Mouse (Mus musculus) megakaryocyte progenitor cell, adult 5-6 weeks (primary cell): ENCODE data around the gene Retsat. TPM values are rescaled to one million over a fixed set of nuclear protein-coding genes. Genes with fewer than 3 reads are reported as not detected.

Experiments used
- ATAC-seq: replicated peaks from 2 replicates; pipeline ENCODE4 v1.8.0; 2016; ENCODE audit warnings: mild to moderate bottlenecking, moderate TSS enrichment, inconsistent platforms; ENCODE audit not compliant: poor library complexity
- total RNA-seq, 2 experiments: library from RNA; stranded (forward) in 1 of 2; stranded (reverse) in 1 of 2; fragments of 157-497, 149-512 nt in 1 of 2; fragments of 200-1000 nt in 1 of 2; gene quantifications; 2 replicates each; pipeline versions ENCODE4 v1.2.3 to v1.2.4; 2015 to 2017

Gene Retsat
- total RNA-seq (2015) = 20.3 and 20.8 TPM in 2 replicates
- 20.0 and 27.5 TPM in 2 replicates for total RNA-seq (2017)

GRCm38 (mm10) chr6:72597956-72598753, at the start of gene Retsat, which contains the start of gene Elmod3:
Retsat (plus strand) TSS chr6:72598475.
Elmod3 (minus strand) TSS chr6:72598413.
- ATAC-seq = peak; percentile 83

GRCm38 (mm10) chr6:72549041-72549580, 49.2 kb upstream of the Retsat start:
- ATAC-seq = peak; percentile 45

- no peak for ATAC-seq
Measured at GRCm38 (mm10) chr6:72550025-72550424, 48.2 kb upstream of the Retsat start.

- ATAC-seq = peak; percentile 45
Measured at GRCm38 (mm10) chr6:72550503-72551100, 47.7 kb upstream of the Retsat start.

GRCm38 (mm10) chr6:72552171-72553078, 45.9 kb upstream of the Retsat start:
- ATAC-seq = peak; percentile 68

GRCm38 (mm10) chr6:72553079-72553412, 45.2 kb upstream of the Retsat start:
- no peak for ATAC-seq

GRCm38 (mm10) chr6:72560801-72561200, 37.5 kb upstream of the Retsat start:
- ATAC-seq = no peak

- ATAC-seq = no peak
Measured at GRCm38 (mm10) chr6:72562486-72562885, 35.8 kb upstream of the Retsat start.

- no peak for ATAC-seq
Measured at GRCm38 (mm10) chr6:72562894-72563293, 35.4 kb upstream of the Retsat start.

GRCm38 (mm10) chr6:72565506-72565905, 32.8 kb upstream of the Retsat start:
- no peak for ATAC-seq

- ATAC-seq = peak; percentile 97
Measured at GRCm38 (mm10) chr6:72566044-72566443, 32.2 kb upstream of the Retsat start.

GRCm38 (mm10) chr6:72567508-72567907, 30.8 kb upstream of the Retsat start:
- ATAC-seq = no peak

GRCm38 (mm10) chr6:72568736-72569135, 29.5 kb upstream of the Retsat start:
- ATAC-seq = no peak

GRCm38 (mm10) chr6:72570644-72571397, 27.5 kb upstream of the Retsat start:
- ATAC-seq = no peak

- no peak for ATAC-seq
Measured at GRCm38 (mm10) chr6:72571826-72572225, 26.4 kb upstream of the Retsat start.

GRCm38 (mm10) chr6:72576041-72576440, 22.2 kb upstream of the Retsat start:
- ATAC-seq = peak; percentile 51

GRCm38 (mm10) chr6:72581625-72582382, 16.5 kb upstream of the Retsat start:
- ATAC-seq = peak; percentile 83

- no peak for ATAC-seq
Measured at GRCm38 (mm10) chr6:72583211-72583839, 14.9 kb upstream of the Retsat start.

GRCm38 (mm10) chr6:72584154-72584553, 14.1 kb upstream of the Retsat start:
- no peak for ATAC-seq
